Mouse (Mus musculus) G1E (cell line): ENCODE measurements around the gene Ndufv3. TPM values are rescaled to one million over a fixed set of nuclear protein-coding genes. Genes with fewer than 3 reads are reported as not detected.
A peak's percentile ranks its signal among the peaks of the same experiment; 100 is the strongest.

ENCODE experiments used
- ATAC-seq: 2 replicates; pipeline ENCODE4 v1.8.0; 2016; ENCODE audit warnings: mild to moderate bottlenecking; ENCODE audit not compliant: insufficient number of reproducible peaks, poor library complexity, low FRiP score, severe bottlenecking; ENCODE audit errors: extremely low read depth
- DNase-seq: peaks from one replicate; pipeline ENCODE4 v3.0.0; 2012; ENCODE audit warnings: low spot score
- H3K27me3 ChIP-seq: 2 replicates; pipeline ENCODE4 v1.6.1; 2012; ENCODE audit warnings: mild to moderate bottlenecking, low read length, inconsistent platforms; ENCODE audit not compliant: insufficient read depth
- H3K36me3 ChIP-seq: replicated peaks from 2 replicates; pipeline ENCODE3; 2012; ENCODE audit warnings: mild to moderate bottlenecking, inconsistent platforms
- H3K4me1 ChIP-seq: 2 replicates; pipeline ENCODE4 v1.6.1; 2012; ENCODE audit warnings: low read depth, low read length, inconsistent platforms, mixed read lengths; ENCODE audit not compliant: insufficient read depth
- H3K4me3 ChIP-seq: 2 replicates; pipeline ENCODE4 v1.5.1; 2012; ENCODE audit warnings: low read depth, mild to moderate bottlenecking, inconsistent platforms, low read length, moderate library complexity, mixed read lengths
- H3K9me3 ChIP-seq: replicated peaks from 2 replicates; pipeline ENCODE4 v1.6.1; 2012; ENCODE audit warnings: inconsistent platforms
- CTCF ChIP-seq: IDR thresholded peaks from 2 replicates; pipeline ENCODE4 v1.5.1; 2012; ENCODE audit warnings: low read depth, low read length, inconsistent platforms, mixed read lengths
- GATA1 ChIP-seq: IDR thresholded peaks from 2 replicates; pipeline ENCODE4 v1.6.1; 2012; ENCODE audit warnings: borderline replicate concordance, low read length, inconsistent platforms, mixed read lengths
- GATA2 ChIP-seq: IDR thresholded peaks from 2 replicates; pipeline ENCODE4 v1.6.1; 2012; ENCODE audit warnings: low read depth, low read length, inconsistent platforms, borderline replicate concordance
- POLR2AphosphoS5 ChIP-seq: IDR thresholded peaks from 2 replicates; pipeline ENCODE4 v1.6.1; 2012; ENCODE audit warnings: low read depth, low read length, inconsistent platforms; ENCODE audit not compliant: insufficient replicate concordance
- TAL1 ChIP-seq: conservative IDR thresholded peaks from 2 replicates; pipeline ENCODE4 v1.6.1; 2012; ENCODE audit warnings: low read depth, low read length, inconsistent platforms, mixed read lengths
- polyA plus RNA-seq: library from polyadenylated mRNA; stranded (reverse); fragments of >175 nt; gene quantifications from 2 replicates; pipeline ENCODE4 v1.2.3, GENCODE M21; 2012
- total RNA-seq, 2 experiments: library from RNA; stranded (forward) in 1 of 2; stranded (reverse) in 1 of 2; fragments of 200-1000 nt in 1 of 2; fragments of >200 nt in 1 of 2; fragmentation: Nextera tagmentation in 1 of 2; gene quantifications; 2 replicates each; pipeline ENCODE4 v1.2.3; 2014 to 2017

The Ndufv3 gene
- total and polyA plus RNA-seq, 3 experiments = 180 to 713 (median 693) TPM

GRCm38 (mm10) chr17:31486616-31487198 lies 33.2 kb upstream of the Ndufv3 start:
- Histone ChIP-seq H3K9me3 (no peaks in the 10 kb centered on the region), H3K4me3 (no peak overlapping the region), H3K36me3 (no peaks in the 10 kb centered on the region), H3K4me1 (no peaks in the 10 kb centered on the region), H3K27me3 (peaks cover 12% of the 10 kb centered on the region)
- DNase-seq = no peak
- no peak for ATAC-seq
- TF ChIP-seq GATA2 = no peak
- no peak for TF ChIP-seq POLR2AphosphoS5
- no peak for TF ChIP-seq GATA1
- no peak for TF ChIP-seq CTCF

GRCm38 (mm10) chr17:31487433-31488060 lies 32.4 kb upstream of the Ndufv3 start:
- ATAC-seq (no peak), DNase-seq (no peak)
- Histone ChIP-seq H3K27me3 (peaks cover 10% of the 10 kb centered on the region), H3K4me1 (peaks cover 2% of the 10 kb centered on the region; the same call in 1 of the 2 replicates), H3K4me3 (no peak overlapping the region), H3K36me3 (no peaks in the 10 kb centered on the region), H3K9me3 (no peaks in the 10 kb centered on the region)
- TF ChIP-seq CTCF = no peak
- TF ChIP-seq POLR2AphosphoS5 = no peak
- TF ChIP-seq TAL1 = no peak
- TF ChIP-seq GATA2 = no peak

GRCm38 (mm10) chr17:31491355-31491754 lies 28.6 kb upstream of the Ndufv3 start:
- Histone ChIP-seq H3K27me3 (peaks cover 10% of the 10 kb centered on the region), H3K36me3 (peaks cover 24% of the 10 kb centered on the region), H3K9me3 (no peaks in the 10 kb centered on the region), H3K4me3 (no peak overlapping the region), H3K4me1 (peaks cover 2% of the 10 kb centered on the region; the same call in 1 of the 2 replicates)
- no peak for ATAC-seq
- no peak for DNase-seq
- TF ChIP-seq POLR2AphosphoS5 (no peak), TAL1 (no peak), GATA2 (no peak), GATA1 (no peak), CTCF (no peak)

- Histone ChIP-seq H3K36me3 (peaks cover 34% of the 10 kb centered on the region), H3K4me3 (no peak overlapping the region), H3K4me1 (peaks cover 2% of the 10 kb centered on the region; the same call in 1 of the 2 replicates), H3K27me3 (peaks cover 10% of the 10 kb centered on the region), H3K9me3 (no peaks in the 10 kb centered on the region)
- DNase-seq = peak; percentile 55
- TF ChIP-seq CTCF (peak; percentile 81), POLR2AphosphoS5 (no peak)
- peak; percentile 31; the same call in 1 of the 2 replicates for ATAC-seq
Measured at GRCm38 (mm10) chr17:31492416-31492815, 27.5 kb upstream of the Ndufv3 start.

- ATAC-seq = no peak
- Histone ChIP-seq H3K4me1 (peaks cover 6% of the 10 kb centered on the region; the same call in 1 of the 2 replicates), H3K4me3 (no peak overlapping the region), H3K36me3 (peaks cover 60% of the 10 kb centered on the region), H3K27me3 (0 out of 2 replicates have a peak, but pooled peaks cover 3% of the 10 kb centered on the region), H3K9me3 (no peaks in the 10 kb centered on the region)
- no peak for DNase-seq
- TF ChIP-seq GATA1 = no peak
- TF ChIP-seq GATA2 = no peak
- TF ChIP-seq CTCF = no peak
- TF ChIP-seq POLR2AphosphoS5 = peak; percentile 33; the same call in 1 of the 2 replicates
Measured at GRCm38 (mm10) chr17:31494989-31495388, 24.9 kb upstream of the Ndufv3 start.

- ATAC-seq = no peak
- H3K4me3 ChIP-seq = no peak overlapping the region
- TF ChIP-seq GATA1 (no peak), TAL1 (no peak), POLR2AphosphoS5 (no peak), GATA2 (no peak), CTCF (no peak)
- H3K27me3 ChIP-seq = no peaks in the 10 kb centered on the region
- H3K36me3 ChIP-seq = peaks cover 87% of the 10 kb centered on the region
- peaks cover 11% of the 10 kb centered on the region for H3K4me1 ChIP-seq
- H3K9me3 ChIP-seq = no peaks in the 10 kb centered on the region
- DNase-seq = no peak
Measured at GRCm38 (mm10) chr17:31497726-31498125, 22.2 kb upstream of the Ndufv3 start.
